Mouse (Mus musculus): Measurements from ENCODE around the gene Emc7. TPM values are rescaled to one million over a fixed set of nuclear protein-coding genes. Genes with fewer than 3 reads are reported as not detected.

The Emc7 gene
- polyA plus RNA-seq, 1 experiment from 2014 or later = 20.1 TPM

GRCm38 (mm10) chr2:112470961-112471381 is 16.2 kb downstream of the Emc7 start:
- H3K27ac ChIP-seq (ENCODE audit: low read length) = no peak overlapping the region
- peaks cover 3% of the 10 kb centered on the region; the same call in 1 of the 2 replicates for H3K36me3 ChIP-seq (ENCODE audit: control insufficient read depth, insufficient read depth, low read length)
- 73% methylated on average over 5 of the region's 5 CpGs for WGBS
- H3K4me1 ChIP-seq (ENCODE audit: control insufficient read depth, insufficient read depth, low read length) = no peaks in the 10 kb centered on the region
- H3K4me3 ChIP-seq (ENCODE audit: low read length) = no peak overlapping the region
- ATAC-seq = no peak
- H3K9me3 ChIP-seq (ENCODE audit: control insufficient read depth, low read length) = no peaks in the 10 kb centered on the region
- no peaks in the 10 kb centered on the region for H3K27me3 ChIP-seq (replicated peaks; ENCODE audit: control insufficient read depth, insufficient read depth, low read length)
- no peak overlapping the region for H3K9ac ChIP-seq (ENCODE audit: low read depth, low read length)
- H3K4me2 ChIP-seq (ENCODE audit: low read depth, low read length) = no peak overlapping the region

- no peak overlapping the region for H3K9ac ChIP-seq (ENCODE audit: low read depth, low read length)
- H3K9me3 ChIP-seq (ENCODE audit: control insufficient read depth, low read length) = no peaks in the 10 kb centered on the region
- no peaks in the 10 kb centered on the region for H3K27me3 ChIP-seq (replicated peaks; ENCODE audit: control insufficient read depth, insufficient read depth, low read length)
- no peak overlapping the region for H3K4me2 ChIP-seq (ENCODE audit: low read depth, low read length)
- H3K4me3 ChIP-seq (ENCODE audit: low read length) = no peak overlapping the region
- no peak for ATAC-seq
- no peaks in the 10 kb centered on the region for H3K4me1 ChIP-seq (ENCODE audit: control insufficient read depth, insufficient read depth, low read length)
- no peak overlapping the region for H3K27ac ChIP-seq (ENCODE audit: low read length)
- no peaks in the 10 kb centered on the region for H3K36me3 ChIP-seq (ENCODE audit: control insufficient read depth, insufficient read depth, low read length)
- 88% methylated on average over 2 of the region's 2 CpGs for WGBS
Measured at GRCm38 (mm10) chr2:112472076-112472475, 17.3 kb downstream of the Emc7 start.

- H3K27ac ChIP-seq (ENCODE audit: low read length) = no peak overlapping the region
Measured at GRCm38 (mm10) chr2:112474997-112475724, 20.4 kb downstream of the Emc7 start.

GRCm38 (mm10) chr2:112476554-112476953 is 21.8 kb downstream of the Emc7 start:
- 59% methylated on average over 6 of the region's 6 CpGs for WGBS
- peak; percentile 77; the same call in 1 of the 2 replicates for ATAC-seq
- Histone ChIP-seq H3K27ac (ENCODE audit: low read length) (no peak overlapping the region), H3K9ac (ENCODE audit: low read depth, low read length) (no peak overlapping the region), H3K4me1 (ENCODE audit: control insufficient read depth, insufficient read depth, low read length) (no peaks in the 10 kb centered on the region), H3K36me3 (ENCODE audit: control insufficient read depth, insufficient read depth, low read length) (no peaks in the 10 kb centered on the region), H3K9me3 (ENCODE audit: control insufficient read depth, low read length) (no peaks in the 10 kb centered on the region), H3K27me3 (replicated peaks; ENCODE audit: control insufficient read depth, insufficient read depth, low read length) (no peaks in the 10 kb centered on the region), H3K4me3 (ENCODE audit: low read length) (no peak overlapping the region), H3K4me2 (ENCODE audit: low read depth, low read length) (no peak overlapping the region)

More at GRCm38 (mm10) chr2:112474997-112475724, 20.4 kb downstream of the Emc7 start:
- no peaks in the 10 kb centered on the region for H3K4me1 ChIP-seq (ENCODE audit: control insufficient read depth, insufficient read depth, low read length)
- H3K9ac ChIP-seq (ENCODE audit: low read depth, low read length) = no peak overlapping the region
- no peaks in the 10 kb centered on the region for H3K36me3 ChIP-seq (ENCODE audit: control insufficient read depth, insufficient read depth, low read length)
- no peak for ATAC-seq
- no peak overlapping the region for H3K4me2 ChIP-seq (ENCODE audit: low read depth, low read length)
- H3K4me3 ChIP-seq (ENCODE audit: low read length) = no peak overlapping the region
- H3K27me3 ChIP-seq (replicated peaks; ENCODE audit: control insufficient read depth, insufficient read depth, low read length) = no peaks in the 10 kb centered on the region
- WGBS = 83% methylated on average over 5 of the region's 5 CpGs
- H3K9me3 ChIP-seq (ENCODE audit: control insufficient read depth, low read length) = no peaks in the 10 kb centered on the region

GRCm38 (mm10) chr2:112480669-112481068 is 25.9 kb downstream of the Emc7 start, which contains the start of gene Chrm5:
Gene Chrm5, minus strand, starts transcription at chr2:112480769.
- no peak within 1 kb of the TSS for H3K9ac ChIP-seq (ENCODE audit: low read depth, low read length)
- H3K4me1 ChIP-seq (ENCODE audit: control insufficient read depth, insufficient read depth, low read length) = no peaks in the 10 kb centered on the region; the same call in 1 of the 2 replicates
- no peak within 1 kb of the TSS for H3K27ac ChIP-seq (ENCODE audit: low read length)
- 93% methylated on average over 5 of the region's 5 CpGs for WGBS
- H3K4me2 ChIP-seq (ENCODE audit: low read depth, low read length) = no peak within 1 kb of the TSS
- H3K27me3 ChIP-seq (replicated peaks; ENCODE audit: control insufficient read depth, insufficient read depth, low read length) = no peaks in the 10 kb centered on the region
- H3K9me3 ChIP-seq (ENCODE audit: control insufficient read depth, low read length) = no peaks in the 10 kb centered on the region
- no peak within 1 kb of the TSS for H3K4me3 ChIP-seq (ENCODE audit: low read length)
- H3K36me3 ChIP-seq (ENCODE audit: control insufficient read depth, insufficient read depth, low read length) = no peaks in the 10 kb centered on the region
- no peak for ATAC-seq

- WGBS = 3% methylated on average over 2 of the region's 2 CpGs
- H3K4me2 ChIP-seq (ENCODE audit: low read depth, low read length) = no peak overlapping the region
- no peak overlapping the region for H3K27ac ChIP-seq (ENCODE audit: low read length)
- ATAC-seq = peak; percentile 41; the same call in 1 of the 2 replicates
- no peak overlapping the region for H3K4me3 ChIP-seq (ENCODE audit: low read length)
- H3K9me3 ChIP-seq (ENCODE audit: control insufficient read depth, low read length) = no peaks in the 10 kb centered on the region
- H3K27me3 ChIP-seq (replicated peaks; ENCODE audit: control insufficient read depth, insufficient read depth, low read length) = no peaks in the 10 kb centered on the region
- no peaks in the 10 kb centered on the region for H3K36me3 ChIP-seq (ENCODE audit: control insufficient read depth, insufficient read depth, low read length)
- no peak overlapping the region for H3K9ac ChIP-seq (ENCODE audit: low read depth, low read length)
- no peaks in the 10 kb centered on the region; the same call in 1 of the 2 replicates for H3K4me1 ChIP-seq (ENCODE audit: control insufficient read depth, insufficient read depth, low read length)
Measured at GRCm38 (mm10) chr2:112481564-112481963, 26.8 kb downstream of the Emc7 start.

GRCm38 (mm10) chr2:112482533-112483333 is 27.9 kb downstream of the Emc7 start:
- Histone ChIP-seq H3K4me3 (ENCODE audit: low read length) (no peak overlapping the region), H3K9ac (ENCODE audit: low read depth, low read length) (no peak overlapping the region), H3K4me1 (ENCODE audit: control insufficient read depth, insufficient read depth, low read length) (no peaks in the 10 kb centered on the region; the same call in 1 of the 2 replicates), H3K4me2 (ENCODE audit: low read depth, low read length) (no peak overlapping the region), H3K27me3 (replicated peaks; ENCODE audit: control insufficient read depth, insufficient read depth, low read length) (no peaks in the 10 kb centered on the region), H3K27ac (ENCODE audit: low read length) (no peak overlapping the region; the same call in 1 of the 2 replicates), H3K36me3 (ENCODE audit: control insufficient read depth, insufficient read depth, low read length) (no peaks in the 10 kb centered on the region), H3K9me3 (ENCODE audit: control insufficient read depth, low read length) (no peaks in the 10 kb centered on the region)
- 65% methylated on average over 5 of the region's 5 CpGs for WGBS
- peak; percentile 57; the same call in 1 of the 2 replicates for ATAC-seq

- Histone ChIP-seq H3K4me2 (ENCODE audit: low read depth, low read length) (no peak overlapping the region), H3K27ac (ENCODE audit: low read length) (no peak overlapping the region), H3K4me3 (ENCODE audit: low read length) (no peak overlapping the region), H3K36me3 (ENCODE audit: control insufficient read depth, insufficient read depth, low read length) (no peaks in the 10 kb centered on the region), H3K4me1 (ENCODE audit: control insufficient read depth, insufficient read depth, low read length) (no peaks in the 10 kb centered on the region; the same call in 1 of the 2 replicates), H3K9ac (ENCODE audit: low read depth, low read length) (no peak overlapping the region), H3K9me3 (ENCODE audit: control insufficient read depth, low read length) (no peaks in the 10 kb centered on the region), H3K27me3 (replicated peaks; ENCODE audit: control insufficient read depth, insufficient read depth, low read length) (no peaks in the 10 kb centered on the region)
- ATAC-seq = no peak
- 76% methylated on average over 2 of the region's 2 CpGs for WGBS
Measured at GRCm38 (mm10) chr2:112483334-112483651, 28.5 kb downstream of the Emc7 start.

GRCm38 (mm10) chr2:112484886-112485285 is 30.1 kb downstream of the Emc7 start:
- peak; percentile 54; the same call in 1 of the 2 replicates for ATAC-seq
- H3K27me3 ChIP-seq (replicated peaks; ENCODE audit: control insufficient read depth, insufficient read depth, low read length) = no peaks in the 10 kb centered on the region
- H3K4me2 ChIP-seq (ENCODE audit: low read depth, low read length) = no peak overlapping the region
- H3K9me3 ChIP-seq (ENCODE audit: control insufficient read depth, low read length) = no peaks in the 10 kb centered on the region
- no peak overlapping the region for H3K27ac ChIP-seq (ENCODE audit: low read length)
- no peaks in the 10 kb centered on the region; the same call in 1 of the 2 replicates for H3K4me1 ChIP-seq (ENCODE audit: control insufficient read depth, insufficient read depth, low read length)
- no peak overlapping the region for H3K9ac ChIP-seq (ENCODE audit: low read depth, low read length)
- H3K36me3 ChIP-seq (ENCODE audit: control insufficient read depth, insufficient read depth, low read length) = no peaks in the 10 kb centered on the region
- H3K4me3 ChIP-seq (ENCODE audit: low read length) = no peak overlapping the region
- 57% methylated on average over 2 of the region's 2 CpGs for WGBS
